ENCODE assay signal across 8 mouse cellular contexts in the genomic region with DNA sequence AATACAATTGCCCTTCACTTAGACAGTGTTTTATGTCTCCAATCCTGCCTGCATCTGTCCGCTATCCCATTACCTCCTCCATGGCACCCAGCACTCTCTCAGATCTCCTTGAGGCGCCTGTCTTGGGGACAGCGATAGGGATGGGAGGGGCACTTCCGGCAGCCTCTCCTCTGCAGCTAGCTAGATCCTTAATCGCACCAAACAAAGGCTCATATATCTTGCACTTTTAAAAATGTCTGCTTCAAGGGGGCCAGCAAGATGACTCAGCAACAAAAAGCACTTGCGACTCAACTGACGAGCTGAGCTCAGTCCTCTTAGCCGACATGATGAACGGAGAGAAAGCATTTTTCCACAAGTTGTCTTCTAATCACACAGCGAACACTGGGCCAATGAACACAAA. TPM values are rescaled to one million over a fixed set of nuclear protein-coding genes. Genes with fewer than 3 reads are reported as not detected.
DNase-seq lines count a peak whose midpoint lies in the region; ATAC-seq lines count a peak whose summit lies in the region.

No protein-coding gene starts in this region.

- H3K27me3 ChIP-seq in heart, embryonic 11.5 days (ENCODE audit: control insufficient read depth, insufficient read depth, low read length), result no peaks in the 10 kb centered on the region
- no peaks in the 10 kb centered on the region for H3K27me3 ChIP-seq in embryonic facial prominence, embryonic 15.5 days
- no peaks in the 10 kb centered on the region for H3K27me3 ChIP-seq in neural tube, embryonic 15.5 days (replicated peaks)

- ATAC-seq in heart, embryonic 11.5 days (replicated peaks; ENCODE audit: insufficient number of reproducible peaks, low FRiP score, low TSS enrichment), result peak; percentile 69
- ATAC-seq in embryonic facial prominence, embryonic 15.5 days (ENCODE audit: insufficient number of reproducible peaks, low FRiP score, low TSS enrichment, low read depth), result no peak
- peak; percentile 73 for ATAC-seq in neural tube, embryonic 15.5 days (ENCODE audit: low FRiP score)

- peaks cover 6% of the 10 kb centered on the region; the same call in 1 of the 2 replicates for H3K4me1 ChIP-seq in heart, embryonic 11.5 days (ENCODE audit: control insufficient read depth, insufficient read depth, low read length)
- H3K4me1 ChIP-seq in embryonic facial prominence, embryonic 15.5 days, result peaks cover 27% of the 10 kb centered on the region
- H3K4me1 ChIP-seq in neural tube, embryonic 15.5 days, result peaks cover 32% of the 10 kb centered on the region

- peak overlapping the region; percentile 32; the same call in 1 of the 2 replicates for H3K4me2 ChIP-seq in heart, embryonic 11.5 days
- no peak overlapping the region for H3K4me2 ChIP-seq in embryonic facial prominence, embryonic 15.5 days (replicated peaks)
- H3K4me2 ChIP-seq in neural tube, embryonic 15.5 days, result peak overlapping the region; percentile 27; the same call in 1 of the 2 replicates

- no peaks in the 10 kb centered on the region for H3K9me3 ChIP-seq in heart, embryonic 11.5 days (replicated peaks; ENCODE audit: control insufficient read depth, low read length)
- H3K9me3 ChIP-seq in embryonic facial prominence, embryonic 15.5 days (replicated peaks), result no peaks in the 10 kb centered on the region
- H3K9me3 ChIP-seq in neural tube, embryonic 15.5 days (replicated peaks), result no peaks in the 10 kb centered on the region

- no peak overlapping the region for H3K4me3 ChIP-seq in heart, embryonic 11.5 days (ENCODE audit: low read depth, low read length)
- no peak overlapping the region for H3K4me3 ChIP-seq in embryonic facial prominence, embryonic 15.5 days (replicated peaks)
- no peak overlapping the region for H3K4me3 ChIP-seq in neural tube, embryonic 15.5 days (replicated peaks)

- DNase-seq in heart, postnatal 4 days, result no peak
- DNase-seq in liver, result peak; percentile 73
- DNase-seq in urinary bladder, postnatal 25 days (ENCODE audit: low spot score), result no peak
- no peak for DNase-seq in urinary bladder, postnatal 4 days (ENCODE audit: low spot score in 2 of 2)
- DNase-seq in embryo, embryonic 9.5 days (ENCODE audit: extremely low spot score), result no peak

- no peaks in the 10 kb centered on the region for H3K36me3 ChIP-seq in heart, embryonic 11.5 days (ENCODE audit: control insufficient read depth, insufficient read depth, low read length)
- H3K36me3 ChIP-seq in embryonic facial prominence, embryonic 15.5 days, result no peaks in the 10 kb centered on the region
- no peaks in the 10 kb centered on the region for H3K36me3 ChIP-seq in neural tube, embryonic 15.5 days

- 0 out of 2 replicates have a peak overlapping the region, but pooled peaks have one; percentile 22 for H3K27ac ChIP-seq in heart, embryonic 11.5 days (ENCODE audit: low read depth, low read length)
- H3K27ac ChIP-seq in embryonic facial prominence, embryonic 15.5 days (replicated peaks), result peak overlapping the region; percentile 11; the same call in 1 of the 2 replicates
- H3K27ac ChIP-seq in neural tube, embryonic 15.5 days (replicated peaks), result peak overlapping the region; percentile 67

- WGBS in heart, embryonic 11.5 days (ENCODE audit: insufficient replicate concordance), result 67% methylated on average over 10 of the region's 10 CpGs
- WGBS in embryonic facial prominence, embryonic 15.5 days, result 67% methylated on average over 10 of the region's 10 CpGs
- WGBS in neural tube, embryonic 15.5 days, result 57% methylated on average over 10 of the region's 10 CpGs

- no peak overlapping the region for H3K9ac ChIP-seq in heart, embryonic 11.5 days (ENCODE audit: low read depth, low read length)
- H3K9ac ChIP-seq in embryonic facial prominence, embryonic 15.5 days, result no peak overlapping the region
- H3K9ac ChIP-seq in neural tube, embryonic 15.5 days (replicated peaks), result no peak overlapping the region

RNA-seq across cellular contexts. Expression of a gene that starts 55.3 kb away (rescaled TPM):
- 6.6 and 6.9 TPM in 2 replicates for polyA plus RNA-seq in heart, embryonic 11.5 days (2014; fragmentation: Nextera tagmentation; extraction: Ambion mirVana)
- 10 to 100 TPM; 10.0 to 11.3 TPM for total RNA-seq in heart, postnatal 4 days (2021)
- polyA plus RNA-seq in embryonic facial prominence, embryonic 15.5 days (2015; fragmentation: Nextera tagmentation; extraction: Ambion mirVana), result 26.8 and 27.7 TPM in 2 replicates
- polyA plus RNA-seq in neural tube, embryonic 15.5 days (2015; fragmentation: Nextera tagmentation; extraction: Ambion mirVana), result 98.8 and 103 TPM in 2 replicates

Comparison
In these comparisons a context has a peak if more than half of its experiments do, and no peak if none do; other contexts are left out.
1. H3K27ac ChIP-seq: peak in every context shown above with its lines; median percentile 67 in neural tube, embryonic 15.5 days; 22 in heart, embryonic 11.5 days; 11 in embryonic facial prominence, embryonic 15.5 days.